In the genomic region with DNA sequence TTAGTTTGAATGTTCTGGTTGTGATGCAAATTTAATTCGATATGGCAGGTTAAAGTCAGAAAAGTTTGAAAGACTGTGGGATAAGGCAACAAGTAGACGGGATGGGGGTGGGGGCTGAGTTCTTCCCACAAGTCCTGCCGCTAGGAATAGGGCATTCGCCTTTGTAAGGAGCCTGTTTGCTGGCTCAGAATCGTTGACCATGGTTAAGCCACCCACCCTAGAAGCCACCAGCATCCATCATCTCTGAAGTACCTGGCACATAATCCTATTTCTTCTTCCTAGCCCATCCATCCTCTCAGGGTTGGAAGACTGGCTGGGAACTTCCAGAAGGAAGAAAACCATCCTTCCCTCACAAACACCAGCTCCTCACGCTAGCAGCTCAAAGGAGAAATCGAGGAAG, we compare ENCODE assay signal across 9 mouse cellular contexts. TPM values are rescaled to one million over a fixed set of nuclear protein-coding genes. Genes with fewer than 3 reads are reported as not detected.
DNase-seq lines count a peak whose midpoint lies in the region; ATAC-seq lines count a peak whose summit lies in the region.
"Had no signal": no experiment of that assay in that cellular context is flagged by ENCODE, and none has a peak within 500 bp of the region (broad histone marks: within the 10 kb centered on the region; RNA-seq: fewer than 3 reads in every experiment).

No protein-coding gene starts in this region.

- no peaks in the 10 kb centered on the region for H3K9me3 ChIP-seq in kidney, embryonic 16.5 days (ENCODE audit: low read length)
- H3K9me3 ChIP-seq in embryonic facial prominence, embryonic 11.5 days (replicated peaks; ENCODE audit: control insufficient read depth, low read length): no peaks in the 10 kb centered on the region
- no peaks in the 10 kb centered on the region for H3K9me3 ChIP-seq in hindbrain, embryonic 15.5 days
- H3K9me3 ChIP-seq in midbrain, embryonic 16.5 days (replicated peaks; ENCODE audit: control insufficient read depth, low read length, poor library complexity, severe bottlenecking): no peaks in the 10 kb centered on the region

- peak overlapping the region; percentile 74 for H3K9ac ChIP-seq in kidney, embryonic 16.5 days (replicated peaks; ENCODE audit: low read length)
- H3K9ac ChIP-seq in embryonic facial prominence, embryonic 11.5 days (replicated peaks; ENCODE audit: low read length): peak overlapping the region; percentile 88
- H3K9ac ChIP-seq in hindbrain, embryonic 15.5 days: peak overlapping the region; percentile 83
- H3K9ac ChIP-seq in midbrain, embryonic 16.5 days (ENCODE audit: low read depth, low read length): peak overlapping the region; percentile 72

- ATAC-seq in kidney, embryonic 16.5 days (ENCODE audit: low FRiP score, low TSS enrichment): no peak
- ATAC-seq in embryonic facial prominence, embryonic 11.5 days (replicated peaks; ENCODE audit: insufficient number of reproducible peaks, low FRiP score, low TSS enrichment, low read depth): no peak
- ATAC-seq in hindbrain, embryonic 15.5 days (ENCODE audit: low FRiP score, low read depth): no peak
- no peak; the same call in 1 of the 2 replicates for ATAC-seq in midbrain, embryonic 16.5 days

- 6% methylated on average over 7 of the region's 7 CpGs for WGBS in kidney, embryonic 16.5 days
- 11% methylated on average over 7 of the region's 7 CpGs for WGBS in embryonic facial prominence, embryonic 11.5 days
- WGBS in hindbrain, embryonic 15.5 days: 4% methylated on average over 7 of the region's 7 CpGs
- 5% methylated on average over 7 of the region's 7 CpGs for WGBS in midbrain, embryonic 16.5 days

- H3K27ac ChIP-seq in kidney, embryonic 16.5 days (ENCODE audit: low read length): no peak overlapping the region
- no peak overlapping the region for H3K27ac ChIP-seq in embryonic facial prominence, embryonic 11.5 days (replicated peaks; ENCODE audit: low read depth, low read length)
- H3K27ac ChIP-seq in hindbrain, embryonic 15.5 days (replicated peaks): peak overlapping the region; percentile 91
- peak overlapping the region; percentile 80 for H3K27ac ChIP-seq in midbrain, embryonic 16.5 days (ENCODE audit: low read length)

- no peak for DNase-seq in kidney, adult 11 months
- DNase-seq in embryonic facial prominence, embryonic 11.5 days (ENCODE audit: low spot score): no peak
- DNase-seq in frontal cortex, postnatal 10 days (ENCODE audit: low spot score in 2 of 2): no peak
- no peak for DNase-seq in left cerebral cortex, adult 9 months (ENCODE audit: low spot score in 2 of 2)
- DNase-seq in testis, postnatal 10 days (ENCODE audit: low spot score): no peak

- no peaks in the 10 kb centered on the region for H3K36me3 ChIP-seq in kidney, embryonic 16.5 days (ENCODE audit: insufficient read depth, low read length)
- no peaks in the 10 kb centered on the region for H3K36me3 ChIP-seq in embryonic facial prominence, embryonic 11.5 days (replicated peaks; ENCODE audit: control insufficient read depth, insufficient read depth, low read depth, low read length)
- no peaks in the 10 kb centered on the region for H3K36me3 ChIP-seq in hindbrain, embryonic 15.5 days
- no peaks in the 10 kb centered on the region for H3K36me3 ChIP-seq in midbrain, embryonic 16.5 days (ENCODE audit: control insufficient read depth, insufficient read depth, low read length)

- peaks cover 18% of the 10 kb centered on the region for H3K4me1 ChIP-seq in kidney, embryonic 16.5 days (ENCODE audit: insufficient read depth, low read length)
- H3K4me1 ChIP-seq in embryonic facial prominence, embryonic 11.5 days (ENCODE audit: control insufficient read depth, insufficient read depth, low read length): peaks cover 5% of the 10 kb centered on the region; the same call in 1 of the 2 replicates
- H3K4me1 ChIP-seq in hindbrain, embryonic 15.5 days (replicated peaks): peaks cover 47% of the 10 kb centered on the region
- peaks cover 13% of the 10 kb centered on the region for H3K4me1 ChIP-seq in midbrain, embryonic 16.5 days (ENCODE audit: control insufficient read depth, insufficient read depth, low read length)

- H3K27me3 ChIP-seq in kidney, embryonic 16.5 days (ENCODE audit: insufficient read depth, low read length): peaks cover 15% of the 10 kb centered on the region; the same call in 1 of the 2 replicates
- H3K27me3 ChIP-seq in embryonic facial prominence, embryonic 11.5 days (ENCODE audit: control insufficient read depth, insufficient read depth, low read length): no peaks in the 10 kb centered on the region
- H3K27me3 ChIP-seq in hindbrain, embryonic 15.5 days: 0 out of 2 replicates have a peak, but pooled peaks cover 7% of the 10 kb centered on the region
- no peaks in the 10 kb centered on the region; the same call in 1 of the 2 replicates for H3K27me3 ChIP-seq in midbrain, embryonic 16.5 days (ENCODE audit: control insufficient read depth, insufficient read depth, low read depth, low read length)

- peak overlapping the region; percentile 72 for H3K4me2 ChIP-seq in kidney, embryonic 16.5 days (replicated peaks; ENCODE audit: low read depth, low read length)
- H3K4me2 ChIP-seq in embryonic facial prominence, embryonic 11.5 days (ENCODE audit: low read depth, low read length): peak overlapping the region; percentile 72
- peak overlapping the region; percentile 75 for H3K4me2 ChIP-seq in hindbrain, embryonic 15.5 days
- H3K4me2 ChIP-seq in midbrain, embryonic 16.5 days (ENCODE audit: low read length): peak overlapping the region; percentile 78

- peak overlapping the region; percentile 66 for H3K4me3 ChIP-seq in kidney, embryonic 16.5 days (ENCODE audit: low read length)
- peak overlapping the region; percentile 80 for H3K4me3 ChIP-seq in embryonic facial prominence, embryonic 11.5 days (ENCODE audit: low read depth, low read length)
- peak overlapping the region; percentile 94 for H3K4me3 ChIP-seq in hindbrain, embryonic 15.5 days
- peak overlapping the region; percentile 53 for H3K4me3 ChIP-seq in midbrain, embryonic 16.5 days (ENCODE audit: low read depth, low read length)

RNA-seq across cellular contexts. Expression of gene E330009J07Rik, which starts 1.2 kb away (rescaled TPM):
- polyA plus RNA-seq in kidney, embryonic 16.5 days (2015; fragmentation: Nextera tagmentation; extraction: Ambion mirVana): 10.5 and 12.5 TPM in 2 replicates
- 12.6 and 14.1 TPM in 2 replicates for polyA plus RNA-seq in embryonic facial prominence, embryonic 11.5 days (2014; fragmentation: Nextera tagmentation; extraction: Ambion mirVana)
- 15.9 and 16.9 TPM in 2 replicates for polyA plus RNA-seq in hindbrain, embryonic 15.5 days (2015; fragmentation: Nextera tagmentation; extraction: Ambion mirVana)
- 12.9 and 13.8 TPM in 2 replicates for polyA plus RNA-seq in midbrain, embryonic 16.5 days (2015; fragmentation: Nextera tagmentation; extraction: Ambion mirVana)

RNA-seq across cellular contexts. Expression of gene Wee2, which starts 4.2 kb away (rescaled TPM):
- 0.12 TPM in 1 of 2 replicates, not detected in the other for polyA plus RNA-seq in kidney, embryonic 16.5 days (2015; fragmentation: Nextera tagmentation; extraction: Ambion mirVana)
- not detected in 2 replicates for polyA plus RNA-seq in embryonic facial prominence, embryonic 11.5 days (2014; fragmentation: Nextera tagmentation; extraction: Ambion mirVana)
- 0.18 and 0.33 TPM in 2 replicates for polyA plus RNA-seq in hindbrain, embryonic 15.5 days (2015; fragmentation: Nextera tagmentation; extraction: Ambion mirVana)
- polyA plus RNA-seq in midbrain, embryonic 16.5 days (2015; fragmentation: Nextera tagmentation; extraction: Ambion mirVana): 0.10 and 0.21 TPM in 2 replicates
- polyA plus RNA-seq: spleen, adult 2 months had no signal

RNA-seq across cellular contexts. Expression of gene Ssbp1, which starts 36.5 kb away (rescaled TPM):
- polyA plus RNA-seq in kidney, embryonic 16.5 days (2015; fragmentation: Nextera tagmentation; extraction: Ambion mirVana): 161 and 169 TPM in 2 replicates
- 174 and 202 TPM in 2 replicates for polyA plus RNA-seq in embryonic facial prominence, embryonic 11.5 days (2014; fragmentation: Nextera tagmentation; extraction: Ambion mirVana)
- 96.6 and 103 TPM in 2 replicates for polyA plus RNA-seq in hindbrain, embryonic 15.5 days (2015; fragmentation: Nextera tagmentation; extraction: Ambion mirVana)
- 96.8 and 110 TPM in 2 replicates for polyA plus RNA-seq in midbrain, embryonic 16.5 days (2015; fragmentation: Nextera tagmentation; extraction: Ambion mirVana)

RNA-seq across cellular contexts. Expression of gene Tas2r137, which starts 56.3 kb away (rescaled TPM):
- not detected in 2 replicates for polyA plus RNA-seq in kidney, embryonic 16.5 days (2015; fragmentation: Nextera tagmentation; extraction: Ambion mirVana)
- not detected in 2 replicates for polyA plus RNA-seq in embryonic facial prominence, embryonic 11.5 days (2014; fragmentation: Nextera tagmentation; extraction: Ambion mirVana)
- polyA plus RNA-seq in hindbrain, embryonic 15.5 days (2015; fragmentation: Nextera tagmentation; extraction: Ambion mirVana): not detected in 2 replicates
- not detected in 2 replicates for polyA plus RNA-seq in midbrain, embryonic 16.5 days (2015; fragmentation: Nextera tagmentation; extraction: Ambion mirVana)
- polyA plus RNA-seq: spleen, adult 2 months had no signal

RNA-seq across cellular contexts. Expression of gene Tas2r108, which starts 58.6 kb away (rescaled TPM):
- polyA plus RNA-seq in kidney, embryonic 16.5 days (2015; fragmentation: Nextera tagmentation; extraction: Ambion mirVana): not detected in 2 replicates
- 0.21 TPM in 1 of 2 replicates, not detected in the other for polyA plus RNA-seq in embryonic facial prominence, embryonic 11.5 days (2014; fragmentation: Nextera tagmentation; extraction: Ambion mirVana)
- 0.14 TPM in 1 of 2 replicates, not detected in the other for polyA plus RNA-seq in hindbrain, embryonic 15.5 days (2015; fragmentation: Nextera tagmentation; extraction: Ambion mirVana)
- not detected in 2 replicates for polyA plus RNA-seq in midbrain, embryonic 16.5 days (2015; fragmentation: Nextera tagmentation; extraction: Ambion mirVana)
- polyA plus RNA-seq: spleen, adult 2 months had no signal

Comparison
In these comparisons a context has a peak if more than half of its experiments do, and no peak if none do; other contexts are left out.
1. H3K27ac ChIP-seq: peak in hindbrain, embryonic 15.5 days (single experiment) and midbrain, embryonic 16.5 days (single experiment); none in kidney, embryonic 16.5 days (single experiment) and embryonic facial prominence, embryonic 11.5 days (single experiment).
2. Peak in every context shown above with its lines, with median percentiles within 50 percentile points of each other: H3K4me2 ChIP-seq, H3K4me3 ChIP-seq and H3K9ac ChIP-seq.